Mouse (Mus musculus) embryonic facial prominence, embryonic 15.5 days (tissue): ENCODE measurements at regions not wholly inside any gene's neighbourhood (a gene's known extent, or its start where the extent isn't known, plus 50 kb on each side); places are given as distances from the start of the nearest gene placed in this dataset.

ENCODE experiments used
- ATAC-seq: fragments of 200-750 bp; cut with Nextera tagmentation; 2 replicates; pipeline ENCODE4 v1.8.0; 2017; ENCODE audit warnings: low read depth, moderate TSS enrichment; ENCODE audit not compliant: insufficient number of reproducible peaks, low FRiP score, low TSS enrichment
- H3K27ac ChIP-seq: fragments of 300-500 bp; sonication (generic); replicated peaks from 2 replicates; pipeline ENCODE4 v1.5.1; 2015; ENCODE audit warnings: mild to moderate bottlenecking, inconsistent platforms
- H3K27me3 ChIP-seq: fragments of 300-500 bp; sonication (generic); 2 replicates; pipeline ENCODE4 v1.6.1; 2015; ENCODE audit warnings: inconsistent platforms
- H3K36me3 ChIP-seq: fragments of 300-500 bp; sonication (generic); 2 replicates; pipeline ENCODE4 v1.6.1; 2015; ENCODE audit warnings: mild to moderate bottlenecking, inconsistent platforms
- H3K4me1 ChIP-seq: fragments of 300-500 bp; sonication (generic); 2 replicates; pipeline ENCODE4 v1.6.1; 2015; ENCODE audit warnings: inconsistent platforms
- H3K4me2 ChIP-seq: fragments of 300-500 bp; sonication (generic); replicated peaks from 2 replicates; pipeline ENCODE4 v1.6.1; 2015; ENCODE audit warnings: mild to moderate bottlenecking, inconsistent platforms
- H3K4me3 ChIP-seq: fragments of 300-500 bp; sonication (generic); replicated peaks from 2 replicates; pipeline ENCODE4 v1.5.1; 2015; ENCODE audit warnings: mild to moderate bottlenecking, inconsistent platforms
- H3K9ac ChIP-seq: fragments of 300-500 bp; sonication (generic); 2 replicates; pipeline ENCODE4 v1.6.1; 2015; ENCODE audit warnings: inconsistent platforms
- H3K9me3 ChIP-seq: fragments of 300-500 bp; sonication (generic); replicated peaks from 2 replicates; pipeline ENCODE4 v1.6.1; 2016; ENCODE audit warnings: inconsistent platforms
- WGBS: fragments of 180-500 bp; shearing (Covaris S2); methylation state at CpG from one replicate; pipeline ENCODE4 v1.1.7; 2015; 5-methylcytosine and 5-hydroxymethylcytosine counted together

DNA sequence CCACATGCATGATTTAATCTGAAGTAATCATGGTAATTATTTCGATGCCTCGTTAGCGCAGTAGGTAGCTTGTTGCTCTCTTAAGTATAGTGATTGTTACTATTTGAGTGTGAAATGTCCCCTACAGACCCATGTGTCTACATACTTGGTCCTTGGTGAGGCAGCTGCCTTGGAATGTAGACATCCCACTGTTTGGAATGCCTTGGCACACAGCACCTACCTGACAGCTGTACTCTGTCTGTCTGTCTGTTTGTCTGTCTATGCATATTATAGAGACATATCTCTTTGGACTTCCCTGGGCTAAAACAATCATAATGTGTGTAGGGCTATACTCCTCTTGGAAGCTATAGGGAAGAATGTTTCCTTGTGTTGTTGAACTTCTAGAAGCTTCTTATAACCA is 83.7 kb upstream of the Runx3 start:
- Histone ChIP-seq H3K27ac (no peak overlapping the region), H3K4me3 (no peak overlapping the region), H3K9ac (no peak overlapping the region), H3K4me2 (no peak overlapping the region), H3K36me3 (no peaks in the 10 kb centered on the region), H3K4me1 (peaks cover 6% of the 10 kb centered on the region), H3K9me3 (no peaks in the 10 kb centered on the region), H3K27me3 (no peaks in the 10 kb centered on the region)
- no peak for ATAC-seq
- 82% methylated on average over 3 of the region's 3 CpGs for WGBS

DNA sequence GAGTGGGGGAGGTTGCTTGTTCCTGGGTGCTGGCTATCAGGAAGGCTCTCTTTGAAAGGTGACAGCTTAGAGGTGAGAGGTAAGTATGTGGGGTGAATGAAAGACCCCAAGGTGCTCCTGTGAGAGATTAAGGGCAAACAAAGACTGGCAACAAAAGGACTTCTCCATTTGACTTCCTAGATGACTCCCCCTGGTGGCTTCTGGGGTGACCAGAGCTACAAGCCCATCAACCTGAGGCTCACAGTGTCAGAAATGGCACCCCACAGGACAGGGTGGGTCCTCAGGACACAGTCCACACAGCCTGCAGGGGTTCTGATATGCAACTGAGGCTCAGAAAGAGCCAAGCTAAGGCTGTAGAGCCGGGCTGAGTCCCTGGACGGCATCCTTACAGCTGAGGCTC is 81.2 kb upstream of the Runx3 start:
- no peaks in the 10 kb centered on the region for H3K9me3 ChIP-seq
- H3K27me3 ChIP-seq = no peaks in the 10 kb centered on the region
- ATAC-seq = no peak
- 93% methylated on average over 2 of the region's 2 CpGs for WGBS
- H3K36me3 ChIP-seq = no peaks in the 10 kb centered on the region
- no peak overlapping the region for H3K27ac ChIP-seq
- H3K4me1 ChIP-seq = no peaks in the 10 kb centered on the region
- H3K4me2 ChIP-seq = no peak overlapping the region
- no peak overlapping the region for H3K9ac ChIP-seq
- H3K4me3 ChIP-seq = no peak overlapping the region

DNA sequence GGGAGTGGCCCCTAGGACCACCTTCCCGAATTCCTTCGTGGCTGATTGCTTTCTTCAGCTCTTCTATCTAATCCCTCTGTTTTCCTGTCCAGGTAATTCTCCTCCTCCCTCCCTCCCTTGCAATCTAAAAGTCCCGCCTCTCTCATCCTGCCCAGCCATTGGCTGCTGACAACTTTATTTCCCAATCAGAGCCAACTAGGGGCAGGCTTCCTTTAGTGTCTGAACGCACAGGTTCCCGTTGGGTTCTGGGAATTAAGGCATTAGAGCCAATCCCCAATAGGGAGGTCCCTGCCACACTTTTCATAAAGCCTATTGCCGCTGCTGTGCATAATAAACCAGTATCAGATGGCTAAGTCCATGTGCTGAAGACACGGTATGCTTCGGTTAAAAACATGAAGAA is 78.5 kb upstream of the Runx3 start:
- no peak overlapping the region for H3K4me3 ChIP-seq
- no peaks in the 10 kb centered on the region for H3K27me3 ChIP-seq
- no peak overlapping the region for H3K9ac ChIP-seq
- H3K27ac ChIP-seq = no peak overlapping the region
- H3K36me3 ChIP-seq = no peaks in the 10 kb centered on the region
- H3K9me3 ChIP-seq = no peaks in the 10 kb centered on the region
- WGBS = 24% methylated on average over 8 of the region's 8 CpGs
- H3K4me1 ChIP-seq = 0 out of 2 replicates have a peak, but pooled peaks cover 2% of the 10 kb centered on the region
- ATAC-seq = no peak
- H3K4me2 ChIP-seq = no peak overlapping the region

DNA sequence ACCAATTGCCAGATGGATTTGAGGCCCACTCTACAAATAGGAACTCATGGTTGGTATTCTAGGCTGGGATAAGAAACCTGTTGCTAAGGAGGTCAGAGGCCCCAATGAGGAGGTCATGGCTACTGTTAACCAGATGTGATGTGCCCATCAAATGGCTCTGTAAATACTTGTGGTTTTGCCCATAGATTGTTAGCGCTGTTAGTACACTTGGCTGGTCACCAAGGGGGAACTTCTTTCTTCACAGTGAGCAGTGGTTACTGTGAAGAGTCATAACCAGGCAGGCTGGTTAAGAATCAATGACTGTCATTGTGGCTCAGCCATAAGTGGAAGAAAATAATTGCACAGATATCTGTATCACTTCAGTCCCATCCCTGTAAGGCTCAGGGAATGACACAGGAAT is 78.0 kb upstream of the Runx3 start:
- no peaks in the 10 kb centered on the region for H3K36me3 ChIP-seq
- no peak overlapping the region for H3K27ac ChIP-seq
- no peak overlapping the region for H3K4me2 ChIP-seq
- 85% methylated on average over 1 of the region's 1 CpGs for WGBS
- no peak overlapping the region for H3K4me3 ChIP-seq
- no peak overlapping the region for H3K9ac ChIP-seq
- no peaks in the 10 kb centered on the region for H3K9me3 ChIP-seq
- no peak for ATAC-seq
- H3K4me1 ChIP-seq = 0 out of 2 replicates have a peak, but pooled peaks cover 2% of the 10 kb centered on the region
- no peaks in the 10 kb centered on the region for H3K27me3 ChIP-seq

DNA sequence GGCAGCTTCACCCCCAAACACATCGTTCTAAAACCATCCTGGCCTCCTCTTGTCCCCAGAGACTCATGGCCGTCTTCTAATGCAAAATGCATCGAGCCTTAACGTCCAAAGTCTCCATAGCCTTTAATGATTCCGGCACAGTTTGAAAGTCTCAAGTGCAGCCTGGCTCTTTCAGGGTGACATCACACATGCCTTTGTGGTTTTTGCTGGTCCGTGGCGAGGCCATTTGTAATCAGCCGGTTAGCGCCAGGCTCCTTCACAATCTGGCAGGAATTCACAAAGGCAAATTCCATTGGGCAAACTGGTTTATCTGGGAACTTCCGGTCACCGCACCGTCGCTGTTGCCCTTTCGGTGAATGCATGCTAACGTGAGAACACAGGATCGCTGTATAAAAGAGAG is 75.4 kb upstream of the Runx3 start:
- Histone ChIP-seq H3K36me3 (no peaks in the 10 kb centered on the region), H3K9ac (no peak overlapping the region), H3K4me2 (no peak overlapping the region), H3K4me1 (0 out of 2 replicates have a peak, but pooled peaks cover 2% of the 10 kb centered on the region), H3K27ac (no peak overlapping the region), H3K27me3 (no peaks in the 10 kb centered on the region), H3K9me3 (no peaks in the 10 kb centered on the region), H3K4me3 (no peak overlapping the region)
- 58% methylated on average over 16 of the region's 16 CpGs for WGBS
- no peak for ATAC-seq

DNA sequence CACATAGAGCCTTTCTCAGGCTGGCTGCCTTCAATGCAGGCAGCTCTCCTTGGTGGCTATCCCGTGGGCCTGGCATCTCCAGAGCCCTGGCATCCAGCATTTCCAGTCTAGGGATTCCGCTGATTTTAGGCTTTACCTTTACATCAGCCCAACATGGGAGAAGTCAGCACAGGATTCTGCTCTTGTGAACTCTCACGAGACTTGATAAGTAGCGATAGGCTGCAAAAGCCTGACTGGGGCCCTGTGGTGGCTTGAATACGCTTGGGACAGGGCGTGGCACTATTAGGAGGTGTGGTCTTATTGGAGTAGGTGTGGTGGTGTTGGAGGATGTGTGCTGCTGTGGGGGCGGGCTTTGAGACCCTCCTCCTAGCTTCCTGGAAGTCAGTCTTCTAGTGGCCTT is 73.8 kb upstream of the Runx3 start:
- 84% methylated on average over 7 of the region's 7 CpGs for WGBS
- ATAC-seq = no peak
- Histone ChIP-seq H3K9ac (no peak overlapping the region), H3K4me2 (no peak overlapping the region), H3K9me3 (no peaks in the 10 kb centered on the region), H3K27me3 (no peaks in the 10 kb centered on the region), H3K4me3 (no peak overlapping the region), H3K4me1 (0 out of 2 replicates have a peak, but pooled peaks cover 2% of the 10 kb centered on the region), H3K36me3 (no peaks in the 10 kb centered on the region), H3K27ac (no peak overlapping the region)

DNA sequence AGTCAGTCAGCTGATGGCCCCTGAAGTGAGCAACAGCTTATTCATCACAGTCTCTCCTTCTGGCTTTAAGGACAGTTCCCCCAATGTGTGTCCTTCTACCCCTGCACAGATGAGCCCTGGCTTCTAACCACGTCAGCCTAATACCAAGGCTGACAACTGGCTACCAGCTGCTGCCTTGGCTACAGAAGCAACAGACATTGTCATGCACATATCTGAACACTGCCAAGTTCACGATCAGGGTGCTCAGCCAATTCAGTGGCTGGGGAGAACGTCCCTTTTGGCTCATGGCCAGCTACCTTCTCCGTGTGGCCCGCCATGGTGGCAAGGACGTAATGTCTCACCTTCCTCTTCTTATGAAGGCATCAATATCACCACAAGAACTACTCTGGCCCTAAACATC is 73.2 kb upstream of the Runx3 start:
- Histone ChIP-seq H3K4me2 (no peak overlapping the region), H3K36me3 (no peaks in the 10 kb centered on the region), H3K4me3 (no peak overlapping the region), H3K27me3 (no peaks in the 10 kb centered on the region), H3K27ac (no peak overlapping the region), H3K9me3 (no peaks in the 10 kb centered on the region), H3K9ac (no peak overlapping the region), H3K4me1 (0 out of 2 replicates have a peak, but pooled peaks cover 2% of the 10 kb centered on the region)
- 64% methylated on average over 6 of the region's 6 CpGs for WGBS
- ATAC-seq = no peak

DNA sequence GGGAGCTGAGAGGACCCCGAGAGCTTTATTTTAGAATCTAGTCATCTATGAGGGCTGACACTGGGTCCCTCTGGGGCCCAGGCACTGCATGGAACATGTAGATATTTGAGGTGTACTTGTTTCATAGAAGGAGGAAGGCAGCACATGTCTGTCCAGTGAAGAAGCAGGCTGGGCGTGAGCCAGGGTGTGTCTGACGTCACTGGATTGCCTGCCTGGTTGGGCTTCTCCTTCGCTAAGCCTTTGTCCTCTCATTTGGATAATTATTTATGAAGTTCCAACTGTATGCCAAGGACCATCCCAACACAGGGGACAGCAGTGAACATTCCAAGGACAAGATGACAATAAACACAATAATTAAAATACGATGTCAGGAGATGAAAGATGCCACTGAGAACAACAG is 72.7 kb upstream of the Runx3 start:
- WGBS = 71% methylated on average over 5 of the region's 5 CpGs
- no peaks in the 10 kb centered on the region for H3K27me3 ChIP-seq
- H3K9me3 ChIP-seq = no peaks in the 10 kb centered on the region
- H3K36me3 ChIP-seq = no peaks in the 10 kb centered on the region
- H3K27ac ChIP-seq = no peak overlapping the region
- no peak overlapping the region for H3K9ac ChIP-seq
- H3K4me1 ChIP-seq = 0 out of 2 replicates have a peak, but pooled peaks cover 2% of the 10 kb centered on the region
- H3K4me2 ChIP-seq = no peak overlapping the region
- ATAC-seq = no peak
- H3K4me3 ChIP-seq = no peak overlapping the region

DNA sequence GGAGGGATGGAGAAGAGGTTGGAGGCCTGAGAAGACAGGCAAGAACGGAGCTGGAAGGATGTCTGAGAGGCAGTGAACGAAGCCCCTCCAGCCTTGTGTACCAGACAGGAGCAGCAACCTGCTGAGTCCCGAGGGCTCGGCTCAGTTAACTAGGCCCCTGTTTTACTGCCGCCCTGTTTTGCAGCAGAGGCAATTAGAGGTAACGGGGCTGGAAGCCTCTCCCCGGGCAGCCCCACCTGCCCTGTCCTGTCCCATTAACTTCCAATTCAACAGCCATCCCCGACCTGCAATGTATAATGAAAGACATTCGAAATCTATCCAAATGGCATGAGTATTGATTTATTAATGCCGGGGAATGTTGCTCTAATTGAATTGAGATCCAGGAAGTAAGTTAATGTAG is 70.5 kb upstream of the Runx3 start:
- Histone ChIP-seq H3K9ac (no peak overlapping the region), H3K36me3 (no peaks in the 10 kb centered on the region), H3K4me3 (no peak overlapping the region), H3K27ac (no peak overlapping the region), H3K27me3 (no peaks in the 10 kb centered on the region), H3K4me1 (0 out of 2 replicates have a peak, but pooled peaks cover 2% of the 10 kb centered on the region), H3K4me2 (no peak overlapping the region), H3K9me3 (no peaks in the 10 kb centered on the region)
- ATAC-seq = no peak
- WGBS = 40% methylated on average over 10 of the region's 10 CpGs

DNA sequence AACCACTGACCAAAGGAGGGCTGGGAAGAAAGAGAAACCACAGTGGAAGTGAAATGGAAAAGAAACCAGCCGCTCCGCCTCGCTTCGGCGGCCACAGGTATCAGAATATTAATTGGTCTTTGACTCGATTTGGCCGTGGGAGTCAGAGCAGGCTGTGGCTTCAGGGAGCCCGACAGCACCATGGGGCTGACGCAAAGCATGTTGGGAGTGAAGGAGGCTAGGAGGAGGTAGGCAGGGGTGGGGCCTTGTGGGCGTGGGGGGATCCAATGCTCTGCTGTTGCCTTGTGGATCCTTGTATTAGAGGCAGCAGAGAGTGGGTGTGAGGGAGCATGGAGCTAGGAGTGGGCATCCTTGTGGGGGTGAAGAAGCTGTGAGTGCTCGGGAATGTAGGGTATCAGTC is 69.0 kb upstream of the Runx3 start:
- H3K9me3 ChIP-seq = no peaks in the 10 kb centered on the region
- H3K4me1 ChIP-seq = 0 out of 2 replicates have a peak, but pooled peaks cover 2% of the 10 kb centered on the region
- no peaks in the 10 kb centered on the region for H3K27me3 ChIP-seq
- no peak for ATAC-seq
- H3K27ac ChIP-seq = no peak overlapping the region
- H3K36me3 ChIP-seq = no peaks in the 10 kb centered on the region
- 81% methylated on average over 11 of the region's 11 CpGs for WGBS
- H3K4me3 ChIP-seq = no peak overlapping the region
- no peak overlapping the region for H3K4me2 ChIP-seq
- H3K9ac ChIP-seq = no peak overlapping the region

DNA sequence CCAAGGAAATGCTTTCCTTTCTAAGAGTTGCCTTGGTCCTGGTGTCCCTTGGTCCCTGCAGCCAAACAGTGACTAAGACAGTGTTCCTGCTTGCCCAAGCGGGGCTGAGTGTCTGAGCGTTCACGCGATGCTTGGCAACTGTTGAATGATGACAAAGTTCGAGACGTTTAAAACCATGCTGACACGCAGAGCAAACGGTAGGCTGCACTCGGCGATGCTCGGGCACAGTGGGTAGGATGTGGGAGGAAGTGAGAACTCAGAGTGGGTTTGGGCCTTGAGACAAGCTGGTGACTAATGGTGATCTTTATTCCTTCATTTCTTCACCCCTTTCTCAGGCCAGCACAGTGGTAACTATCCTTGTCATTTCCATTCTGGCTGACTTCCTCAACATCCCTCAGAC is 66.9 kb upstream of the Runx3 start:
- no peak for ATAC-seq
- no peak overlapping the region for H3K4me2 ChIP-seq
- no peaks in the 10 kb centered on the region for H3K9me3 ChIP-seq
- no peaks in the 10 kb centered on the region for H3K36me3 ChIP-seq
- WGBS = 90% methylated on average over 11 of the region's 11 CpGs
- H3K4me3 ChIP-seq = no peak overlapping the region
- no peaks in the 10 kb centered on the region for H3K4me1 ChIP-seq
- H3K27me3 ChIP-seq = no peaks in the 10 kb centered on the region
- H3K9ac ChIP-seq = no peak overlapping the region
- no peak overlapping the region for H3K27ac ChIP-seq

DNA sequence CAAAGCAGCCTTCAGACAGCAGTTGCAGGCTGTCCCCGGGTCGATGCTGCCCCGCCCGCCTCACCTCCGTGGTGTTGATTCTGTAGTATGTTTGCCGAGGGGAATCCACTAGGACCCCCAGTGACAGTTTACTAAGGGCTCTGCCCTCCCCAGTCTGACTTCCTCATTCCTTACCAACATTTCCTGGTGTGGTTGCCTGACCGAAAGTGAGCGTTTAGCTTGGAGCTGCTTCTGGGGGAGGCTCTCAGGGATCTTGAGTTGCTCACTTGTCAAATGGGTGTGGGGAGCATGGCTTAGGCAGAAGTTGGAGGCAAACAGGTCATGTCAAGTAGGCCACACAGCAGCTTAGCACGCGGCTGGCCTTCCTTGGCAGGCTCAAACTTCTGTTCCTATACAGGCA is 66.1 kb upstream of the Runx3 start:
- Histone ChIP-seq H3K9ac (no peak overlapping the region), H3K4me2 (no peak overlapping the region), H3K36me3 (no peaks in the 10 kb centered on the region), H3K4me1 (no peaks in the 10 kb centered on the region), H3K9me3 (no peaks in the 10 kb centered on the region), H3K27ac (no peak overlapping the region), H3K27me3 (no peaks in the 10 kb centered on the region), H3K4me3 (no peak overlapping the region)
- 64% methylated on average over 10 of the region's 10 CpGs for WGBS
- no peak for ATAC-seq
